Mouse (Mus musculus) embryonic fibroblast, embryonic 13.5 days (primary cell): ENCODE measurements at regions not wholly inside any gene's neighbourhood (a gene's known extent, or its start where the extent isn't known, plus 50 kb on each side); places are given as distances from the start of the nearest gene placed in this dataset.

Source experiments
- H3K27ac ChIP-seq: 2 replicates; pipeline ENCODE4 v1.5.1; 2012; ENCODE audit warnings: low read length, control low read depth, inconsistent platforms; ENCODE audit not compliant: insufficient read depth
- H3K4me1 ChIP-seq: 2 replicates; pipeline ENCODE4 v1.6.1; 2011; ENCODE audit warnings: low read length; ENCODE audit not compliant: control insufficient read depth, insufficient read depth
- H3K4me3 ChIP-seq: 2 replicates; pipeline ENCODE4 v1.5.1; 2011; ENCODE audit warnings: mild to moderate bottlenecking, control low read depth, low read length; ENCODE audit not compliant: insufficient read depth
- CTCF ChIP-seq: IDR thresholded peaks from 2 replicates; pipeline ENCODE4 v1.5.1; 2011; ENCODE audit warnings: mild to moderate bottlenecking, control low read depth, low read length, moderate library complexity, borderline replicate concordance; ENCODE audit not compliant: insufficient read depth
- POLR2A ChIP-seq: IDR thresholded peaks from 2 replicates; pipeline ENCODE4 v1.6.1; 2011; ENCODE audit warnings: low read depth, mild to moderate bottlenecking, control low read depth, low read length, moderate library complexity

DNA sequence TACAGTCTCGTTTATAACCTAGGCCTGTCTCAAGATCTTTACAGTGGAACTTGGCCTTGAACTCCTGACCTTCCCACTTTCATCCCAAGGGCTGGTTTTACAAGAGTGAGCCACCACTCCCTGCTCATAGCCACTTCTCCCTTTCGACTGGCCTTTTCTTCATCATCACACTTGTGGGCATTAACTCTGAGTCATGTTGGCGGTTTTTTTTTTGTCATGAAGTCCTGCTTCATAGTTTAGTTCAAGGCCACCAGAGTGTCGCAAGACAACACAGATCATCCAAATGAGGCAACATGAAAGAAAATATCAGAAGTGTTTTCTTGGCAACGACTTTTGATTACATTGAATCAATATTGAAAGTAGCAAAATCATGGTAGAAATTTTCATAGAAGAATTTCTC lies 284.5 kb downstream of the Maf start:
- Histone ChIP-seq H3K4me3 (no peak overlapping the region), H3K27ac (no peak overlapping the region), H3K4me1 (no peaks in the 10 kb centered on the region)
- no peak for TF ChIP-seq POLR2A
- no peak for TF ChIP-seq CTCF

DNA sequence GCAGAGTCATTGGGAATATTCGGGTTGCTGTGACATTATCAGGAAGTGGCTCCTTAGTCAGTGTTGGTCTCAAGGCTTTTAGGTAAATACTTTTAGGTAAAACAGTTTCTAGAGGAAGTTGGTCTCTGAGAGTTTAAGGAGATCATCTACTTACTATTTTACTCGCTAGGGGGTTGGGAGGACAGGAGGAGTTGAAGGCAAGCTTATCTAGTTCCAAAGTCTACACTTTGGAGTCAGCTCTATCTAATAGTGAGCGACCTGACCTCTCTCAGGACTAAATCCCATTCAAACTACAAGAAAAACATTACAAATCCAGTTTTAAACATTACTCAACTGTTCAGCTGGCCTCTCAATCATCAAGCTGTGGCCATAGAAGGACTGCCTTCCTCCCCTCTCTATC lies 287.1 kb downstream of the Maf start:
- TF ChIP-seq CTCF, result no peak
- no peak for TF ChIP-seq POLR2A
- Histone ChIP-seq H3K4me1 (no peaks in the 10 kb centered on the region), H3K27ac (no peak overlapping the region), H3K4me3 (no peak overlapping the region)

DNA sequence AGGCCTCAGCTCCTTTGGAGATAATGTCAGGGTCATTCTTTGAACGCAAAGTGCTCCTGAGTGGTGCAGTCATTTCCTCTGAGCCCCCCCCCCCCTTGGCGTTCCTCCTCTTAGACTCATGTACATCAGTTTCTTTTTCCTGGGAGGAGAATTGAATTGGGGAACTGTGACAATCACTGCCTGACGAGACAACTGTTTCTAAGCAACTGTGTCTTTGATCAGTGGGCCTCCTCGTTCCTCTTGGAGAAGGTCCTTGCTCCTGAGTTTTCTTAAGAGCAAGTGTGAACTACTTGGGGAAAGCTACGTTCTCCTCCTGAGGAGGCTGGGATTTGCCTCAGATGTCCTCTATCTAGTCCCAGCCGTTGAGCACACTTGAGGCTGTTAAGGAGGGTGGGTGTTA lies 287.5 kb downstream of the Maf start:
- Histone ChIP-seq H3K4me1 (no peaks in the 10 kb centered on the region), H3K4me3 (no peak overlapping the region), H3K27ac (no peak overlapping the region)
- TF ChIP-seq CTCF (no peak), POLR2A (no peak)

DNA sequence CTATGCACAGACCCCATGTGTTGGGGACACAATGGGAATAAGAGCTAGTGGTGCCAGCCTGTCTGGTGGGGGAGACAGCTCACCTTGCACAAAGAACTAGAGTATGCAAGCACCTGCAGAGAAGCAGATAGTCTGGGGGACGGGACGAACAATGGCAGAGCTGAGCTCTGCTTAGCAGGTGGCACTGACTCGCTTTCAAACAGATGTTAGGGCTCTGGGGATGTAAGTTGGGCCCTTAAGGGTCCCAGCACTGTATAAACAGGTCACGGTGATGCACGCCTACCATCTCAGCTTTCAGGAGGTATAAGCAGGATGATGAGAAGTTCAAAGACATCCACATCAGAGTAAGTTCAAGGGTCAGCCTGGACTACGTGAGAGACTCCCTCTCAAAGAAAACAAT lies 289.5 kb downstream of the Maf start:
- H3K4me3 ChIP-seq, result no peak overlapping the region
- H3K4me1 ChIP-seq, result no peaks in the 10 kb centered on the region
- no peak overlapping the region for H3K27ac ChIP-seq
- TF ChIP-seq POLR2A, result no peak

DNA sequence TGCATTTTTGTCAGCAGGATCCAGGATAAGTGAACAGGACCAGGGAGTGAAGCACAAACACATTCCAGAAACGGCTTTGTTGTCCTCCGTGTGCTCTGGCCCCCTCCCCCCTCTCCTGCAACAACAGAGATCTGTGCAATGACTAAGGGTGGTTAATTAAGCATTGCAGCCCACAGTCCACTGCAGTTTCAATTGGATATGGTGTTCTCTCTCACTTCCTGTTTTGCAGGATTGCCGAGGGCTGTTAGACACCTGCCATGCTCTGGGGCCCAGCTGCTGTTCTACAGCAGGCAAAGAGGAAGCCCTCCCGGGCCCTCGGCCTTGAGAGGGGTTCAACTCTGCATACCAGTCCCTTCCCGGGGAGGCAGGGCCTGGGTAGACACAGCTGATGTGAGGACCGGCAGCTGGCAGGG lies 293.5 kb downstream of the Maf start:
- H3K4me3 ChIP-seq, result no peak overlapping the region
- H3K4me1 ChIP-seq, result no peaks in the 10 kb centered on the region
- H3K27ac ChIP-seq, result no peak overlapping the region
- TF ChIP-seq CTCF, result no peak
- TF ChIP-seq POLR2A, result no peak

DNA sequence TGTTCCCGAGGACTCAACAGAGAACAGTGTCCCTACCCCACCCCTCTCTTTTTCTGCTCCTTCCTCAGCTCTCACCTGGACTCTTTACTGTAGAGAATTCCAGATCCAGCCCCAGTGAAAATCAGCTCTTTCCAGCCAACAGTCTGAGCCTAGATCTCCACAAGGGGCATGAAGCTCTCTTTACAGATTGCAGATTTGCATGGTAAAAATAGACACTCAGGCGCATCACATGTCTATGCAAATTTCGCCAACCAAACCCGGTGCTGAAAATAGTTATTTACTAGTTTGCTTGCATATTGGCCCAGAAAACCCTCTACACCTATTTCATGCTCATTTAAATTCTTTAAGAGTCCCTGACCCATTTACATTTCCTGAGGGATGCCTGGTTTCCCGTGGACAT lies 295.8 kb downstream of the Maf start:
- Histone ChIP-seq H3K27ac (no peak overlapping the region), H3K4me3 (no peak overlapping the region)
- TF ChIP-seq POLR2A, result no peak
- no peak for TF ChIP-seq CTCF

DNA sequence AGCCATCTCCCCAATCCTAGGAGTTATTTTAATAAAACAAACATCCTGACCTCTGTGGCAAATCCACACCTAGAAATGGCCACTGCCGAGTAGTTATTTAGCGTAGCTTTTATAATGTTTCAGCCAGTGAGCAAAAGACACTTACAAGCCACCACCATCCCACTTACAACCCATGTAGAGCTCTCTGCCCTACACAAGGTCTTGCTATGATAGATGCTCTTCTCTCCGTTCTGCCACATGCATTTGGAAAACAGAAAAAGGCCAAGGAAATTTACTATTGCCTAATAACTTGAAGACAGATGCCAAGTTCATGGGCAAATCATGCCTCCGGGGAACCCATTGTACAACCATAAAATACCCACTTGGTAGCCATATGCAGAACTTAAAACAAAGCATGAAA lies 296.5 kb downstream of the Maf start:
- no peaks in the 10 kb centered on the region for H3K4me1 ChIP-seq
- no peak overlapping the region for H3K4me3 ChIP-seq
- TF ChIP-seq CTCF, result no peak
- no peak for TF ChIP-seq POLR2A
- no peak overlapping the region for H3K27ac ChIP-seq

More for the DNA sequence above, 295.8 kb downstream of the Maf start:
- H3K4me1 ChIP-seq, result no peaks in the 10 kb centered on the region

DNA sequence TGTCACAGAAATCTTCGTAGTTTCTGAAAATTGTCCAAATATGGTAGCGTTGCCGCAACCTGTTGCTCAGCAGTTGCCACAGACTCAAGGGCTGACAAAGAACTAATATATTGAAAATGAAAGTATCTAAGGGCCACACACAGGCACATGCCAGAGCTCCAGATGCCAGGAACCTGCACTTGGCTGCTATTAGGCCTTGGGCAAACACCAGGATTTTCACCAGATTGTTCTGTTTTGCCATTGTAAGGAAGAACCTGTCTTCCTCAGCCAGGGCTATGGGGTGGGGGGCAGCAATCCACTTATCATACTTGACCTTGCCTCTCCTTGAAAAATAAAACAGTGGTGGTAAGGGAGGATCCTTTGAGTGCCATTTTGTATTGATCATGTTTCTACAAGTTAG lies 297.4 kb downstream of the Maf start:
- no peak for TF ChIP-seq POLR2A
- no peak for TF ChIP-seq CTCF
- Histone ChIP-seq H3K4me1 (no peaks in the 10 kb centered on the region), H3K4me3 (no peak overlapping the region), H3K27ac (no peak overlapping the region)

DNA sequence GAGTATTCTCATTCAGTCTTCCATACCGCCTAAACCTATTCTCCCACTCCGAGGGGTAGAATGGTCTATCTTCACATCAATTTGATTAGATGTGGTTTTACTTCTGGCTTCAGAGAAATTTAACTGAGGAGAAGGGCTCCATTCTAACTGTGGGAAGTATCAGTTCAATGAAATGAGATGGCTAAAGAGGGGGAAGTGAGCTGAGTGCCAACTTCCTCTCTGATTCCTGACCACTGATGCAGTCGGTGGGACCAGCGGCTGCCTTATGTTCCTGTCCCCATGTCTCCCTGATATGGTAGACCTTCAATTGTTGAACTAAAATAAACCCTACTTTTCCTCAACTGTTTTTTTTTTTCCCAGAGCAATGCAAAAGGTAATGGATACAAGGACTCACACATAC lies 300.1 kb downstream of the Maf start:
- H3K4me1 ChIP-seq, result no peaks in the 10 kb centered on the region
- no peak for TF ChIP-seq CTCF
- no peak for TF ChIP-seq POLR2A

DNA sequence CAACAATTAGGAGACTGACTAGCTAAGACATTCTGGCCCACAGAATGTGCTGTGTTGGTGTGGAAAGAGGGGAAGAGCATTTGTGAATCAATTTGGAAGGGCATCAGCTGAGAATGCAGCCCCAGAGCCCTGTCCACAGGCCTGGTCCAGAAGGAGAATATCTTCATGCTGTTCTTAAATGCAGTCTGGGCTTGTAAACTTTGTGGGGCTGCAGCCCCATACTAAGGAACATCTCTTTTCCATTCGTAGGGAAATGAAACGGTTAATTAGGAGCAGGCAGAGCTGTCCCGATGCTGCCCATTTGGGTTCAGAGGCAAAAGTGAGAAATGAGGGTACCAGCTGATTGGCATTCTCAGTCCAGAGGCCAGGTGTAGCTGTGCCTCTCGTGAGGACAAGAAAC lies 304.0 kb downstream of the Maf start:
- no peak overlapping the region for H3K4me3 ChIP-seq
- TF ChIP-seq POLR2A (no peak), CTCF (no peak)

More for the DNA sequence above, 300.1 kb downstream of the Maf start:
- no peak overlapping the region for H3K4me3 ChIP-seq
- no peak overlapping the region for H3K27ac ChIP-seq

More for the DNA sequence above, 304.0 kb downstream of the Maf start:
- Histone ChIP-seq H3K4me1 (no peaks in the 10 kb centered on the region), H3K27ac (no peak overlapping the region)
